In genomic region chr16:11824385-11824784, GRCm38 (mm10) we compare ENCODE assay signal across 21 mouse cellular contexts.
DNase-seq lines count a peak whose midpoint lies in the region; ATAC-seq and TF ChIP-seq lines count a peak whose summit lies in the region.
"Had no signal": no experiment of that assay in that cellular context is flagged by ENCODE, and none has a peak within 500 bp of the region (broad histone marks: within the 10 kb centered on the region; RNA-seq: fewer than 3 reads in every experiment).

No protein-coding gene starts in this region.

- no peak for TF ChIP-seq EP300 in liver, postnatal 0 days (IDR thresholded peaks at IDR 0.05; ENCODE audit: low read depth)

- no peaks in the 10 kb centered on the region for H3K9me3 ChIP-seq in hindbrain, embryonic 14.5 days (ENCODE audit: control insufficient read depth, low read length)
- H3K9me3 ChIP-seq in hindbrain, embryonic 12.5 days (replicated peaks), result no peaks in the 10 kb centered on the region
- H3K9me3 ChIP-seq in liver, postnatal 0 days (ENCODE audit: low read length), result no peaks in the 10 kb centered on the region
- no peaks in the 10 kb centered on the region for H3K9me3 ChIP-seq in hindbrain, embryonic 16.5 days (ENCODE audit: control insufficient read depth, low read length)
- H3K9me3 ChIP-seq: embryonic facial prominence, embryonic 10.5 days; heart, embryonic 13.5 days; intestine, embryonic 15.5 days; limb, embryonic 10.5 days; neural tube, embryonic 12.5 days had no signal

- H3K9ac ChIP-seq in hindbrain, embryonic 14.5 days, result no peak overlapping the region
- H3K9ac ChIP-seq in hindbrain, embryonic 12.5 days, result no peak overlapping the region
- no peak overlapping the region for H3K9ac ChIP-seq in liver, adult 2 months (ENCODE audit: low read depth, low read length)
- no peak overlapping the region for H3K9ac ChIP-seq in liver, postnatal 0 days (replicated peaks)
- H3K9ac ChIP-seq in hindbrain, embryonic 16.5 days (ENCODE audit: low read depth, low read length), result peak overlapping the region; percentile 22; the same call in 1 of the 2 replicates
- H3K9ac ChIP-seq: heart, embryonic 13.5 days; intestine, embryonic 15.5 days; neural tube, embryonic 12.5 days had no signal

- WGBS in hindbrain, embryonic 14.5 days, result 71% methylated on average over 8 of the region's 8 CpGs
- WGBS in hindbrain, embryonic 12.5 days, result 80% methylated on average over 8 of the region's 8 CpGs
- 53% methylated on average over 8 of the region's 8 CpGs for WGBS in liver, adult 2 months
- 71% methylated on average over 8 of the region's 8 CpGs for WGBS in liver, postnatal 0 days (ENCODE audit: insufficient replicate concordance)
- WGBS in hindbrain, embryonic 16.5 days, result 62% methylated on average over 8 of the region's 8 CpGs

- H3K4me2 ChIP-seq in hindbrain, embryonic 14.5 days (replicated peaks), result 0 out of 2 replicates have a peak overlapping the region, but pooled peaks have one; percentile 13
- H3K4me2 ChIP-seq in hindbrain, embryonic 12.5 days (replicated peaks), result no peak overlapping the region
- no peak overlapping the region for H3K4me2 ChIP-seq in liver, postnatal 0 days (ENCODE audit: low read depth, low read length)
- peak overlapping the region; percentile 17; the same call in 1 of the 2 replicates for H3K4me2 ChIP-seq in hindbrain, embryonic 16.5 days (ENCODE audit: low read length)
- H3K4me2 ChIP-seq: heart, embryonic 13.5 days; intestine, embryonic 15.5 days; liver, embryonic 11.5 days; neural tube, embryonic 12.5 days had no signal

- peak; percentile 11; the same call in 1 of the 2 replicates for ATAC-seq in hindbrain, embryonic 14.5 days (ENCODE audit: low FRiP score)
- ATAC-seq in hindbrain, embryonic 12.5 days (ENCODE audit: low FRiP score), result no peak
- no peak for ATAC-seq in liver, postnatal 0 days
- ATAC-seq in hindbrain, embryonic 16.5 days, result peak; percentile 69; the same call in 1 of the 2 replicates
- ATAC-seq: intestine, embryonic 15.5 days had no signal

- TF ChIP-seq POLR2A in liver, adult 2 months (IDR thresholded peaks at IDR 0.05; ENCODE audit: extremely low read depth, insufficient read depth, low read length), result no peak

- H3K4me3 ChIP-seq in hindbrain, embryonic 14.5 days (replicated peaks; ENCODE audit: low read length), result no peak overlapping the region
- no peak overlapping the region for H3K4me3 ChIP-seq in hindbrain, embryonic 12.5 days
- H3K4me3 ChIP-seq in liver, adult 2 months (ENCODE audit: insufficient read depth, low read depth, low read length), result no peak overlapping the region
- H3K4me3 ChIP-seq in liver, postnatal 0 days (ENCODE audit: low read depth, low read length), result no peak overlapping the region
- no peak overlapping the region for H3K4me3 ChIP-seq in hindbrain, embryonic 16.5 days (ENCODE audit: low read length)
- H3K4me3 ChIP-seq: embryonic facial prominence, embryonic 10.5 days; heart, embryonic 13.5 days; intestine, embryonic 15.5 days; limb, embryonic 10.5 days; neural tube, embryonic 12.5 days had no signal

- no peaks in the 10 kb centered on the region; the same call in 1 of the 2 replicates for H3K79me2 ChIP-seq in liver, adult 2 months (ENCODE audit: control insufficient read depth, insufficient read depth, low read length)

- H3K36me3 ChIP-seq in hindbrain, embryonic 14.5 days (replicated peaks; ENCODE audit: control insufficient read depth, insufficient read depth), result no peaks in the 10 kb centered on the region
- no peaks in the 10 kb centered on the region for H3K36me3 ChIP-seq in hindbrain, embryonic 12.5 days
- H3K36me3 ChIP-seq in liver, adult 2 months (ENCODE audit: control insufficient read depth, insufficient read depth, low read length), result peaks cover 9% of the 10 kb centered on the region
- H3K36me3 ChIP-seq in liver, postnatal 0 days (replicated peaks; ENCODE audit: insufficient read depth, low read length), result peaks cover 7% of the 10 kb centered on the region
- H3K36me3 ChIP-seq in hindbrain, embryonic 16.5 days (ENCODE audit: control insufficient read depth, insufficient read depth, low read length), result no peaks in the 10 kb centered on the region
- H3K36me3 ChIP-seq: embryonic facial prominence, embryonic 10.5 days; intestine, embryonic 15.5 days; limb, embryonic 10.5 days; neural tube, embryonic 12.5 days had no signal

- TF ChIP-seq CTCF in liver, adult 2 months (IDR thresholded peaks at IDR 0.05; ENCODE audit: low read depth, low read length), result no peak
- TF ChIP-seq CTCF in liver, postnatal 0 days (IDR thresholded peaks at IDR 0.05; ENCODE audit: low read depth), result no peak

- H3K27me3 ChIP-seq in hindbrain, embryonic 14.5 days (ENCODE audit: control insufficient read depth, insufficient read depth, low read length), result no peaks in the 10 kb centered on the region
- H3K27me3 ChIP-seq in hindbrain, embryonic 12.5 days, result no peaks in the 10 kb centered on the region
- H3K27me3 ChIP-seq in liver, adult 2 months (ENCODE audit: control insufficient read depth, insufficient read depth, low read length), result no peaks in the 10 kb centered on the region
- H3K27me3 ChIP-seq in liver, postnatal 0 days (ENCODE audit: insufficient read depth, low read length), result no peaks in the 10 kb centered on the region
- no peaks in the 10 kb centered on the region for H3K27me3 ChIP-seq in hindbrain, embryonic 16.5 days (replicated peaks; ENCODE audit: control insufficient read depth, insufficient read depth, low read length)
- H3K27me3 ChIP-seq: heart, embryonic 13.5 days; intestine, embryonic 15.5 days; neural tube, embryonic 12.5 days had no signal

- H3K4me1 ChIP-seq in hindbrain, embryonic 14.5 days (replicated peaks; ENCODE audit: control insufficient read depth, insufficient read depth, low read length), result peaks cover 13% of the 10 kb centered on the region
- H3K4me1 ChIP-seq in hindbrain, embryonic 12.5 days, result peaks cover 6% of the 10 kb centered on the region
- H3K4me1 ChIP-seq in liver, adult 2 months (ENCODE audit: control insufficient read depth, insufficient read depth, low read length), result no peaks in the 10 kb centered on the region
- H3K4me1 ChIP-seq in liver, postnatal 0 days (ENCODE audit: insufficient read depth), result no peaks in the 10 kb centered on the region
- peaks cover 8% of the 10 kb centered on the region for H3K4me1 ChIP-seq in hindbrain, embryonic 16.5 days (ENCODE audit: control insufficient read depth, insufficient read depth, low read depth, low read length)
- H3K4me1 ChIP-seq: heart, embryonic 13.5 days; intestine, embryonic 15.5 days; limb, embryonic 10.5 days; neural tube, embryonic 12.5 days had no signal

- DNase-seq in hindbrain, embryonic 14.5 days (ENCODE audit: low spot score), result no peak
- peak; percentile 19 for DNase-seq in liver, adult 2 months (ENCODE audit: extremely low read depth, low read depth, low spot score)
- DNase-seq in liver, postnatal 0 days, result no peak
- no peak for DNase-seq in lung, postnatal 25 days (ENCODE audit: low spot score)
- DNase-seq in urinary bladder, adult 2 months (ENCODE audit: low spot score), result no peak
- DNase-seq: cerebellum, adult 2 months; gastrocnemius, postnatal 10 days; heart, adult 11 months; heart, postnatal 36 days; kidney, postnatal 10 days; lung, adult 2 months; lung, postnatal 4 days; thymus, adult 2 months had no signal

- H3K27ac ChIP-seq in hindbrain, embryonic 14.5 days, result peak overlapping the region; percentile 56
- H3K27ac ChIP-seq in hindbrain, embryonic 12.5 days, result no peak overlapping the region
- H3K27ac ChIP-seq in liver, adult 2 months (replicated peaks; ENCODE audit: insufficient read depth, low read depth, low read length), result no peak overlapping the region
- no peak overlapping the region for H3K27ac ChIP-seq in liver, postnatal 0 days (ENCODE audit: low read depth)
- peak overlapping the region; percentile 63 for H3K27ac ChIP-seq in hindbrain, embryonic 16.5 days (ENCODE audit: low read depth, low read length)
- H3K27ac ChIP-seq: embryonic facial prominence, embryonic 10.5 days; heart, embryonic 13.5 days; intestine, embryonic 15.5 days; limb, embryonic 10.5 days; neural tube, embryonic 12.5 days had no signal

Comparison
In these comparisons a context has a peak if more than half of its experiments do, and no peak if none do; other contexts are left out.
1. ATAC-seq: peak in hindbrain, embryonic 14.5 days (single experiment) and hindbrain, embryonic 16.5 days (single experiment); none in hindbrain, embryonic 12.5 days (single experiment) and liver, postnatal 0 days (single experiment).
2. H3K27ac ChIP-seq: peak in hindbrain, embryonic 14.5 days (single experiment) and hindbrain, embryonic 16.5 days (single experiment); none in hindbrain, embryonic 12.5 days (single experiment), liver, adult 2 months (single experiment) and liver, postnatal 0 days (single experiment).
3. H3K4me2 ChIP-seq: peak in hindbrain, embryonic 14.5 days (single experiment) and hindbrain, embryonic 16.5 days (single experiment); none in hindbrain, embryonic 12.5 days (single experiment) and liver, postnatal 0 days (single experiment).